Mouse (Mus musculus) heart, embryonic 12.5 days (tissue): ENCODE results near the gene Tmem240. TPM values are rescaled to one million over a fixed set of nuclear protein-coding genes. Genes with fewer than 3 reads are reported as not detected.

Experiments
- ATAC-seq: fragments of 200-750 bp; cut with Nextera tagmentation; 2 replicates; pipeline ENCODE4 v1.8.0; 2017; ENCODE audit warnings: moderate TSS enrichment, moderate library complexity; ENCODE audit not compliant: insufficient number of reproducible peaks, low FRiP score
- H3K27ac ChIP-seq: fragments of 300-500 bp; sonication (generic); 2 replicates; pipeline ENCODE4 v1.5.1; 2016; ENCODE audit warnings: mild to moderate bottlenecking, moderate library complexity; ENCODE audit not compliant: poor library complexity, severe bottlenecking
- H3K27me3 ChIP-seq: fragments of 300-500 bp; sonication (generic); replicated peaks from 2 replicates; pipeline ENCODE4 v1.6.1; 2016; ENCODE audit warnings: mild to moderate bottlenecking, moderate library complexity
- H3K36me3 ChIP-seq: fragments of 300-500 bp; sonication (generic); 2 replicates; pipeline ENCODE4 v1.6.1; 2016; ENCODE audit warnings: mild to moderate bottlenecking, moderate library complexity
- H3K4me1 ChIP-seq: fragments of 300-500 bp; sonication (generic); replicated peaks from 2 replicates; pipeline ENCODE4 v1.6.1; 2016; ENCODE audit warnings: mild to moderate bottlenecking
- H3K4me2 ChIP-seq: fragments of 300-500 bp; sonication (generic); 2 replicates; pipeline ENCODE4 v1.6.1; 2016; ENCODE audit warnings: mild to moderate bottlenecking, moderate library complexity
- H3K4me3 ChIP-seq: fragments of 300-500 bp; sonication (generic); 2 replicates; pipeline ENCODE4 v1.5.1; 2016; ENCODE audit warnings: mild to moderate bottlenecking
- H3K9ac ChIP-seq: fragments of 300-500 bp; sonication (generic); 2 replicates; pipeline ENCODE4 v1.6.1; 2016; ENCODE audit warnings: mild to moderate bottlenecking, moderate library complexity
- H3K9me3 ChIP-seq: fragments of 300-500 bp; sonication (generic); replicated peaks from 2 replicates; pipeline ENCODE4 v1.6.1; 2016; ENCODE audit warnings: mild to moderate bottlenecking, moderate library complexity
- whole genome bisulfite sequencing: fragments of 180-500 bp; shearing (Covaris S2); methylation state at CpG from one replicate; pipeline ENCODE4 v1.1.7; 2016; 5-methylcytosine and 5-hydroxymethylcytosine counted together
- polyA plus RNA-seq: library from polyadenylated mRNA; unstranded; fragments of >200 nt; fragmentation: Nextera tagmentation; extraction: Ambion mirVana; gene quantifications from 2 replicates; pipeline ENCODE4 v1.2.1, GENCODE M21; 2016

Gene Tmem240
- polyA plus RNA-seq, 1 experiment from 2014 or later = 0.63 TPM

DNA sequence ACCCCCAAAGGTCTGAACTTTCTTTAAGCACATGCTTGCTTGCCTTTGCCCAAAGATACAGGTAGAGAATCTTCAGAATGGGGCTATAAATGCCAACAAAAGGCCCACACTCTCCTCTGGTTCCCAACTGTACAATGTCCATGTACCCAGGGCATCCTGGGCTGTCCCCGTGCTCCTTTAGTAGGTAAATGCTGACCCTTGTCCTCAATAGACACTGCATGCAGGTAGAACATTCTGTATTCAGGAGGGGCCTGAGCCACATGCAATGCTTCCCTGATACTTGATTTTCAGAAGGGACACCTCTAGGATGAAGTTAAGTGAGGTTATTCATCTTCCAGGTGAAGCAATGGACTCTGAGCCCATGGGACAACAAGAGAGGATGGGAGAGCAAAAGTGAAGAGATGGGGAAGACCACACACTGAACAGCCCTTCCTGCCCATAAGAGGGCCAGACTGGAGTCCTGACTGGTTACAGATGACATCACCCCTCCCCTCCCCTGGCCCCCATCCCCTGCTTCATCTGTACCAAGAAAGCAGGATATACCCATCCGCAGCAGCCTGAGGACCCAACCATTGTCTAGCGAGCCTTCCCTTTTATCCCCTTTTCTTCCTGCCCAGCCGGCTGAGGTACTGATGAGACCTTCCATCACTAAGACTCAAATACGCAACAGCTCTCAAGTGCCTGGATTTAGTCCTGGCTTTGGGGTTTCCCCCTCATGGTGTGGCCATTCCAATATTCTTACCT is 38.9 kb downstream of the Tmem240 start:
- Histone ChIP-seq H3K27ac (no peak overlapping the region), H3K4me2 (peak overlapping the region; percentile 80), H3K4me3 (peak overlapping the region; percentile 41; the same call in 1 of the 2 replicates), H3K27me3 (peaks cover 47% of the 10 kb centered on the region), H3K9ac (no peak overlapping the region), H3K4me1 (peaks cover 44% of the 10 kb centered on the region), H3K9me3 (no peaks in the 10 kb centered on the region), H3K36me3 (no peaks in the 10 kb centered on the region)
- 42% methylated on average over 5 of the region's 5 CpGs for WGBS
- no peak for ATAC-seq

DNA sequence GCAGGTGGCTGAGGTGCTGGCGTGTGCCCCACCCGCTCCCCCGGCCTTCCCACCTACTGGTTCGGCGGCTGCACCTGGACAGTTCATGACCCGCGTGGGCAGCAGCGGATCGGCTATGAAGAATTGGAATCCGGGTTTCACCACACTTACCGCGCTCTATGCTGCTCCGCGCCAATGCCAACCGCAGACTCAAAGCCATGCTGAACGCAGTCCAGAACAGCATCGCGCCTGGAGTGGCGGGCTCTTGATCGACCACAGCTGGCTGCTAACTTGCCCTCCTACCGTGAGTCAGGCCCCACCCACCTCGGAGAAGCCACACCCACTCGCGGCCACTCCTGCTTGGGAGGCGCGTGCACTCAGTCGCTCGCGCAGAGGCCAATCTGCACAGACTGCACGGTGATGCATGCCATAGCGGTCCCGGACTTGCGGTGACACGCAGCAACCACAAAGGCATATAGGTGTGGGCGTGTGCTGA is 39.7 kb downstream of the Tmem240 start, which contains the start of gene Vwa1:
Vwa1 (minus strand) TSS at position 419 of the 475 bp plus-strand sequence.
- peak; percentile 66 for ATAC-seq
- H3K36me3 ChIP-seq = no peaks in the 10 kb centered on the region
- peaks cover 44% of the 10 kb centered on the region for H3K4me1 ChIP-seq
- H3K4me2 ChIP-seq = peak within 1 kb of the TSS; percentile 80
- H3K27ac ChIP-seq = no peak within 1 kb of the TSS
- peaks cover 47% of the 10 kb centered on the region for H3K27me3 ChIP-seq
- WGBS = 2% methylated on average over 35 of the region's 35 CpGs
- peak within 1 kb of the TSS; percentile 62 for H3K9ac ChIP-seq
- no peaks in the 10 kb centered on the region for H3K9me3 ChIP-seq
- peak within 1 kb of the TSS; percentile 41 for H3K4me3 ChIP-seq

DNA sequence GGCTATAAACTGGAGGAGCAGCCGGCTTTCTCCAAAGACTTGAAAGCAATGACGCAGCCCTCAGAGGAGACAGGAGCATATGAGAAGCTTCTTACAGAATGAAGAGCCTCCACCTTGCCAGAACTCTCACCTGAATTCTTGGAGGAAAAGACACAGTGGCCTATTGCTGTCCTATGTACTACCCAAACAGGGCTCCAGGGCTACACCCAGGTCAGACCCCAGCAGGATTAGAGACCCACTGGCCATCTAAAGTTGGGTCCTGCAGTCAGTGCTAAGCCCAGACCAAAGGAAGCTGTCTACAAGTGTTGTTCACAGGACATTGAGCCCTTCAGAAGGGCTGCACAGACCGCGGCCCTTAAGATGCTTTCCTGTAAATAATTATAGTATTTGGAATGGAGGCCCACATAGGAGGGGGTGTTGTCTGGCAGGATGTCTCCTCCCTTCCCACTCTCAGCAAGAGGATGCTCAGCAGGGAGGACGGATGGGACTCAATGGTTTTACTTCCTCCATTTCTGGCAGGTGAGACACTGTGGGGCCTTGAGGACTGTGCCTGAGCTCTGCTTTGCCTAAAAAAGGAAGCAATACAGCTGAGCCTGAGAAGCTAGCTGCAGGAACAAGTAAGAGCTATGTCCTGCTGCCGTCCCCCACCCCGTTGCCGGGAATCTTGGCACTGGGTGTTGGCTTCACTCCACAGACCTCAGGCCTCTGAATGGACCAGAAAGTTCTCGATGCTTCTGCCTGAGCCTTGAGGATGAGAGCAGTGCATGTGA is 40.6 kb downstream of the Tmem240 start:
- ATAC-seq = no peak
- H3K4me3 ChIP-seq = no peak overlapping the region; the same call in 1 of the 2 replicates
- peak overlapping the region; percentile 80; the same call in 1 of the 2 replicates for H3K4me2 ChIP-seq
- H3K27me3 ChIP-seq = peaks cover 47% of the 10 kb centered on the region
- no peaks in the 10 kb centered on the region for H3K9me3 ChIP-seq
- WGBS = 55% methylated on average over 9 of the region's 9 CpGs
- peaks cover 51% of the 10 kb centered on the region for H3K4me1 ChIP-seq
- H3K36me3 ChIP-seq = no peaks in the 10 kb centered on the region
- no peak overlapping the region for H3K27ac ChIP-seq
- no peak overlapping the region for H3K9ac ChIP-seq

DNA sequence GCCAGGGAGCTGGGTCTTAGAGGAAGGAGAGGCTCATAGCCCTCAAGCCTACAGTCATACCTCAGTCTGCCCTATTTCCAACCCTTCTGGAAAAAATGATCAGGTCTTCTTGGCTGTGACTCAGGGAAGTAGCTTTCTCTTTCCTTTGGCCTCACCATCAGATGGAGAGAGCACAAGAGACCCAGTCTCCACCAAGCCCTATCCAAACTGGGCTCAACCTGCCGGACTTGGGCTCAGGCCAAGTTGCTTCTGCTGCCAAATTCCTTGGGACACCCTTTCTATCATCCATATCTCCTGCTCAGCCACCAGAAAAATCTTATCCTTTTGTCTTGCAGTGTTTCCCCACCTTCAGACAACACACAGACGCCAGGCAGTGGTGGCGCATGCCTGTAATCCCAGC is 41.3 kb downstream of the Tmem240 start:
- ATAC-seq = no peak
- H3K4me1 ChIP-seq = peaks cover 52% of the 10 kb centered on the region
- no peak overlapping the region for H3K4me3 ChIP-seq
- no peak overlapping the region for H3K4me2 ChIP-seq
- 59% methylated on average over 3 of the region's 3 CpGs for WGBS
- H3K27ac ChIP-seq = no peak overlapping the region
- H3K9ac ChIP-seq = no peak overlapping the region
- H3K36me3 ChIP-seq = no peaks in the 10 kb centered on the region
- H3K27me3 ChIP-seq = peaks cover 42% of the 10 kb centered on the region
- no peaks in the 10 kb centered on the region for H3K9me3 ChIP-seq

DNA sequence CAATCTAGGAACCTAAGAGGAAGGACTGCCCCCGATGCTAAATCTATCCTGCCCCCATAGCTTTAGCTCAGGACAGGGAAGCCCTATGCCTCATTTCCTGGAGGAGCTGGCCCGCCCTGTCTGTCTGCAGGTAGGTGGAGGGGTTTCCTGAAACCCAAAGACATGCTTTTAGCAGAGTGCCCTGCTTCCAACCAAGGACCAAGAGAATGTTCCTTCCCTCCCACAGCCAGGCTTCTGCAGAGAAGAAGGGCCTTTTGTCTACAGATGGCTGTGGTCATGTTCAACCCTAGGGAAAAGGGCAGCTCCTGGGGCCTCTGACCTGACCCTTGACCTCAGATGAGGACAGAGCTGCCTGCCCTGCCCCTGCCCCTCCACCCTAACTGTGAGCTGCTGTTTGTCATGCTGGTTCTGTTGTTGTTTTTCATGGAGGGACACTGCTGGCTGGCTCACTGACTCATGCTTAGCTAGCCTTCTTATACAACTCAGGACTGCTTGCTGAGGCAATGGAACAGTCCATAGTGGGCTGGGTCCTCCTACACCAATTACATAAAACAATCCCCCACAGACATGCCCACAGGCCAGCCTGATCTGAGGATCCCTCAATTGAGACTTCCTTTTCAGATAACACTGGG is 42.2 kb downstream of the Tmem240 start:
- peaks cover 32% of the 10 kb centered on the region for H3K27me3 ChIP-seq
- no peak overlapping the region for H3K4me3 ChIP-seq
- H3K36me3 ChIP-seq = no peaks in the 10 kb centered on the region
- 0 out of 2 replicates have a peak overlapping the region, but pooled peaks have one; percentile 20 for H3K27ac ChIP-seq
- H3K9me3 ChIP-seq = no peaks in the 10 kb centered on the region
- ATAC-seq = no peak
- H3K4me2 ChIP-seq = no peak overlapping the region
- peaks cover 56% of the 10 kb centered on the region for H3K4me1 ChIP-seq
- 37% methylated on average over 2 of the region's 2 CpGs for WGBS
- H3K9ac ChIP-seq = no peak overlapping the region

DNA sequence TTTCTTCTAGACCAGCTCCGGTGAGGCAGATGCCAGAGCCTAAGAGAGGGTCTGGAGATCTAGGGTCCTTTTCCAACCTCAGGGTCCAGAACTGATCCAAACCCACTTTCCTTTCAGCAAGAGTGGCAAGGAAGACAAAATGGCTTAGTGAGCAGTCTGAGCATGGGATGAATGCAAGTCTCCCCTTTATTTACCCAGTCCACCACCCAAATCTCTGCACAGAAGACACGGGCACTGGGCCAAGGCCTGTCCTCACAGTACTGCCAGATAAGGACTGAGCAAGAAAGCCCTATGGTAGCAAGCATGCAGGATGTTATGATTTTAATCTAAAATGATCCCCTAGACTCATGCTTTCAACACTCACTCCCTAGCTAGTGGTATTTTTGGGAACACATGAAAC is 43.2 kb downstream of the Tmem240 start:
- Histone ChIP-seq H3K9me3 (no peaks in the 10 kb centered on the region), H3K27ac (no peak overlapping the region), H3K4me3 (no peak overlapping the region), H3K4me2 (no peak overlapping the region), H3K36me3 (no peaks in the 10 kb centered on the region), H3K9ac (no peak overlapping the region; the same call in 1 of the 2 replicates), H3K4me1 (peaks cover 56% of the 10 kb centered on the region), H3K27me3 (peaks cover 22% of the 10 kb centered on the region)
- 51% methylated on average over 2 of the region's 2 CpGs for WGBS
- ATAC-seq = no peak

DNA sequence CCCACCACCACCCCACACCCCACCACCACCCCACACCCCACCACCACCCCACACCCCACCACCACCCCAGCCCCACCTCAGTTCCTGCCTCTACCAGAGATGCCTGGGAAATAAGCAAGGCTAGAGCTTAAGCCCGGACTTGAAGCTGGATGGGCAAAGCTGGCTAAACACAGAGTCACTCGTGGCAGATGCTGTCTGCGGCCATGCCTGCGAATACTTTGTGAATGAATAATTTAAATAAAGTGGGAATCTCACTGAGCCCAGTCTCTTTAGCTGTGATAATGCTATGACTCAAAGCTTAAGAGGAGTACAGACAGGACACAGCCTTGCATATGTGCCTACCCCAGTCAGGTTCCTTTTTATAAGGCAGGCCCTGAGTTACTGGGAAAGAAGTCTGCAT is 44.9 kb downstream of the Tmem240 start:
- H3K4me1 ChIP-seq = peaks cover 51% of the 10 kb centered on the region
- no peak overlapping the region for H3K4me2 ChIP-seq
- no peaks in the 10 kb centered on the region for H3K36me3 ChIP-seq
- ATAC-seq = no peak
- no peak overlapping the region for H3K9ac ChIP-seq
- no peaks in the 10 kb centered on the region for H3K9me3 ChIP-seq
- H3K27me3 ChIP-seq = 0 out of 2 replicates have a peak, but pooled peaks cover 7% of the 10 kb centered on the region
- H3K27ac ChIP-seq = no peak overlapping the region
- WGBS = 82% methylated on average over 4 of the region's 4 CpGs
- H3K4me3 ChIP-seq = no peak overlapping the region

DNA sequence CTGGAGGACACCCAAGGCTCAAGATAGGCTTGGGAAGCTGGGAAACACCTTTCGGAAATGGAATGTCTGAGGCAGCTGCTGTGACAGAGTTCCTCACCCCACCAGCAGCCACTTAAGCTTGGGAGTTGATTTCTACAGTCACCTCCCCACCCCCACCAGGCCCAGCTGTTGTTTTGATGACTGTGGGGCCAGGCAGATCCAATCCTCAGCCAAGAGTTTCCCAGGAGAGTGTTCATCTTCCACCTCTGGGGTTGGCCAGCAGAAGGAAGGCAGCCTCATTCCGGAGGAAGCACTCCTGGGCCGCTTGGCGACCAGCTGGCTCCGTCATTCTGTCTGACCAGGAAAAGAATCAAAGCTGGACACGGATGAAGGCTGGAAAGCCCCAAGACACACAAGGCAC is 46.3 kb downstream of the Tmem240 start:
- no peaks in the 10 kb centered on the region for H3K27me3 ChIP-seq
- ATAC-seq = no peak
- H3K4me1 ChIP-seq = peaks cover 51% of the 10 kb centered on the region
- H3K4me2 ChIP-seq = 0 out of 2 replicates have a peak overlapping the region, but pooled peaks have one; percentile 0
- no peak overlapping the region for H3K9ac ChIP-seq
- no peaks in the 10 kb centered on the region for H3K36me3 ChIP-seq
- H3K27ac ChIP-seq = peak overlapping the region; percentile 30; the same call in 1 of the 2 replicates
- no peak overlapping the region for H3K4me3 ChIP-seq
- WGBS = 26% methylated on average over 6 of the region's 6 CpGs
- no peaks in the 10 kb centered on the region for H3K9me3 ChIP-seq

DNA sequence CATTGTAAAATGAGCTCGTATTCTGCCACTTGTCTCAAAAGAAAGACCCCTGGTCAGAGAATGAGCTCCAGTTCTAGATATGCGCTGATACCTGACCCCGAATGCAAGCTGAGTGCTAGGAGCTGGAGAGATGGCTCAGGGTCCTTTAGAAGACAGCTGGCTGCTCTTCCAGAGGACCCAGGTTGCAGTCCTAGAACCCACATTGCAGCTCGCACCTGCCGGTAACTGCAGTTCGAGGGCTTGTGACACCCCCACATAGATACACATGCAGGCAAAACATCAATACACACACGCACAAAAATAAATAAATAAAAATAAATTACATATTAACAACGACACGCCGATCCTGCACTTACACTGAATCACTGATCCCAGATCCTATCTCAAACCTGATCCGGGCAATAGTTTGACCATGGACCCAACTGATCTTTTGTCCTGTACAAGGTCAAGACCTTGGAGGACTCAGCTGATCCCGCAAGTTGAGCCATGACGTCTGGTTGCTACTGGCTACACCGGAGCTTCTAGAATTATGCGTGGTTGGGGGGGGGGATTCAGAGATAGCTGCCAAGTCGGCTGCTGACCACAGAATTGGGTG is 49.0 kb downstream of the Tmem240 start:
- Histone ChIP-seq H3K27ac (peak overlapping the region; percentile 78), H3K4me1 (peaks cover 34% of the 10 kb centered on the region), H3K4me2 (peak overlapping the region; percentile 69), H3K9ac (peak overlapping the region; percentile 78), H3K4me3 (peak overlapping the region; percentile 57), H3K27me3 (no peaks in the 10 kb centered on the region), H3K36me3 (no peaks in the 10 kb centered on the region), H3K9me3 (no peaks in the 10 kb centered on the region)
- ATAC-seq = 0 out of 2 replicates have a peak, but pooled peaks have one; percentile 9
- WGBS = 33% methylated on average over 16 of the region's 16 CpGs

DNA sequence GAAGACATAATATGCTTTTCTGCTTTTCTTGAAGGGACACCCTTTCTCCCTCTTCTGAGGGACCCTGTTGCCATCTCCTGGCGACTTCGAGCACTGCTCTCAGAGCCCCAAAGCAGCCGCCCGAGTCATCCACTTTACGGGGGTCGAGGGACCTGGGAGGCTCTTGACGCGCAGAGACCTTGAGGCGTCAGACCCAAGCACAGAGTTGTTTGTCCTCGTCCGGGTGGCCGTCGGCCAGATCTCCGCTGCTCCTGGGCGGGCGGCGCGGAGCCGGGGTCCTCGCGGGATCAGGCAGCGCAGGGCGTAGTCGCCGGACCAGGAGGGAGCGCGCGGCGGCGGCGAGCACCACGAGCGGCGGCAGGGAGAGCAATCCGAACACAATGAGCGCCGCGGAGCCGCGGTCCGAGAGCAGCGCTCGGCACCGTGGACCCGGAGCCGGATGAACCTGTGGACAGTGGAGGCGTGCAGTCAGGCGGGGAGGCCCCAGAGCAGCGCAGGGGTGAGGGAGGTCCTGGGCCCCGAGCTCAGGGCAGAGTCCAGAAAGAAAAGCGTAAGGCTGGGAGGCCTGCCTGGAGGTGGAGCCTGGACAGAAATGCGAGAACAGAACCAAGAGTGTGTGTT is 49.6 kb downstream of the Tmem240 start:
- peak overlapping the region; percentile 78 for H3K9ac ChIP-seq
- H3K27ac ChIP-seq = peak overlapping the region; percentile 78
- H3K4me1 ChIP-seq = peaks cover 34% of the 10 kb centered on the region
- peak; percentile 80 for ATAC-seq
- peak overlapping the region; percentile 57 for H3K4me3 ChIP-seq
- no peaks in the 10 kb centered on the region for H3K9me3 ChIP-seq
- WGBS = under 1% methylated on average over 52 of the region's 52 CpGs
- H3K4me2 ChIP-seq = peak overlapping the region; percentile 69
- H3K27me3 ChIP-seq = no peaks in the 10 kb centered on the region
- H3K36me3 ChIP-seq = no peaks in the 10 kb centered on the region
